Mouse (Mus musculus) heart, postnatal 0 days (tissue): Measurements from ENCODE around the gene Gm37240.

Experiments used
- CTCF ChIP-seq: IDR thresholded peaks from 2 replicates; pipeline ENCODE4 v1.5.1; 2016; ENCODE audit warnings: antibody characterized with exemption, control low read depth, low read depth
- EP300 ChIP-seq: IDR thresholded peaks from 2 replicates; pipeline ENCODE4 v1.6.1; 2016; ENCODE audit warnings: antibody characterized with exemption, low read depth

GRCm38 (mm10) chr3:85385371-85385770 lies 501.9 kb downstream of the Gm37240 start:
- no peak for TF ChIP-seq EP300
- TF ChIP-seq CTCF, result no peak
